ENCODE assay signal across 14 mouse cellular contexts in the genomic region with DNA sequence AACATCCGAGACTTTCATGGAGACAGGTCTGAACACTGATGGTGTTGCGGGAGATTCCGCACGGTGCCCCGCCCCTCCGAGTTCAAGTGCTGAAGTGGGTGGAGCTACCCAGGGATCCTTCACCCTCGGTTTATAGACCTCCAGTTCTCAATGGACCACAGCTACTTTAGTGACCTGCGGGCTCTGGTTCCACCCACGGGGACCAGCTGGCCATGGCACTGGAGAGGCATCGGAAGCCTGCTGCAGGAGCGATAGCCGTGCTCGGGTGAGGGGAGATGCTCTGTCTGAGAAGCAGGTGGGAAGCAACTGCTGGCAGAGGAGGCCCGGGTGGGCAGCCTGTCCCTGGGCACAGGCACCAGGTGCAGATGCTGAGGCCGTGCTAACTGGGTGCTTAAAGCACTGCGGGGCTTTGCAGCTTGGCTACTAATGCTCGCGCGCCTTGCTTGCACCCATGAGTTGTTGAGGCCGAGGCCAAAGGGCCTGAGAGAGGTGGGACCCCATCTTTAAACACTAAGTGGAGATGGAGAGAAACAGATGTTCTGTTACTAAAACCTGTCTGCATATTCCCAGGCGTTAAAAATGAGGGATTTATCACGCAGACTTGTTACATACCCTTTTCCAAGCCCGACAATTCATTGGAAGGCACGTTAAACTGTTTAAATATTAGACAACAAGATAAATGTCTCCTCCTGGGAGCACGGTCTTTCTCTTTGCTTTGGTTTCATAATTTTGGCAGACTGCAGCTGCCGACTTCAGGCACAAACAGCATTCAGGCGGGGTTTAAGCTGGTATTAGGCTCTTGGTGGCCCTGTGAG. TPM values are rescaled to one million over a fixed set of nuclear protein-coding genes. Genes with fewer than 3 reads are reported as not detected.
DNase-seq lines count a peak whose midpoint lies in the region; ATAC-seq and TF ChIP-seq lines count a peak whose summit lies in the region.
"Had no signal": no experiment of that assay in that cellular context is flagged by ENCODE, and none has a peak within 500 bp of the region (broad histone marks: within the 10 kb centered on the region; RNA-seq: fewer than 3 reads in every experiment).

No protein-coding gene starts in this region.

- H3K4me1 ChIP-seq in forebrain, embryonic 13.5 days, result no peaks in the 10 kb centered on the region
- no peaks in the 10 kb centered on the region for H3K4me1 ChIP-seq in forebrain, postnatal 0 days (ENCODE audit: insufficient read depth)
- H3K4me1 ChIP-seq in lung, postnatal 0 days (ENCODE audit: insufficient read depth, low read depth, low read length), result no peaks in the 10 kb centered on the region
- H3K4me1 ChIP-seq in embryonic facial prominence, embryonic 10.5 days, result peaks cover 28% of the 10 kb centered on the region
- no peaks in the 10 kb centered on the region for H3K4me1 ChIP-seq in midbrain, postnatal 0 days (ENCODE audit: insufficient read depth, low read length)

- H3K27me3 ChIP-seq in forebrain, embryonic 13.5 days, result 0 out of 2 replicates have a peak, but pooled peaks cover 3% of the 10 kb centered on the region
- H3K27me3 ChIP-seq in forebrain, postnatal 0 days (ENCODE audit: insufficient read depth, low read length), result no peaks in the 10 kb centered on the region
- H3K27me3 ChIP-seq in lung, postnatal 0 days (replicated peaks; ENCODE audit: insufficient read depth, low read length), result no peaks in the 10 kb centered on the region
- H3K27me3 ChIP-seq in embryonic facial prominence, embryonic 10.5 days (replicated peaks; ENCODE audit: low read depth, poor library complexity, severe bottlenecking), result no peaks in the 10 kb centered on the region; the same call in 1 of the 2 replicates
- H3K27me3 ChIP-seq in midbrain, postnatal 0 days (ENCODE audit: insufficient read depth, low read length), result no peaks in the 10 kb centered on the region

- H3K4me3 ChIP-seq in forebrain, embryonic 13.5 days, result no peak overlapping the region
- H3K4me3 ChIP-seq in forebrain, postnatal 0 days (ENCODE audit: low read depth, low read length), result no peak overlapping the region
- no peak overlapping the region for H3K4me3 ChIP-seq in lung, postnatal 0 days (ENCODE audit: low read depth, low read length)
- H3K4me3 ChIP-seq in embryonic facial prominence, embryonic 10.5 days, result no peak overlapping the region
- no peak overlapping the region for H3K4me3 ChIP-seq in midbrain, postnatal 0 days (ENCODE audit: low read depth, low read length)
- H3K4me3 ChIP-seq: erythroblast, embryonic 14.5 days had no signal

- H3K27ac ChIP-seq in forebrain, embryonic 13.5 days, result 0 out of 2 replicates have a peak overlapping the region, but pooled peaks have one; percentile 6
- no peak overlapping the region for H3K27ac ChIP-seq in forebrain, postnatal 0 days (ENCODE audit: low read depth, low read length)
- no peak overlapping the region for H3K27ac ChIP-seq in lung, postnatal 0 days (ENCODE audit: low read length)
- peak overlapping the region; percentile 63; the same call in 1 of the 2 replicates for H3K27ac ChIP-seq in embryonic facial prominence, embryonic 10.5 days (replicated peaks)
- H3K27ac ChIP-seq in midbrain, postnatal 0 days (ENCODE audit: low read depth, low read length), result no peak overlapping the region

- no peak for TF ChIP-seq CTCF in forebrain, postnatal 0 days (IDR thresholded peaks at IDR 0.05; ENCODE audit: low read depth)
- TF ChIP-seq CTCF in lung, postnatal 0 days (IDR thresholded peaks at IDR 0.05), result no peak
- TF ChIP-seq CTCF in midbrain, postnatal 0 days (IDR thresholded peaks at IDR 0.05), result no peak

- no peaks in the 10 kb centered on the region for H3K9me3 ChIP-seq in forebrain, embryonic 13.5 days (replicated peaks)
- H3K9me3 ChIP-seq in forebrain, postnatal 0 days (ENCODE audit: low read length), result no peaks in the 10 kb centered on the region
- no peaks in the 10 kb centered on the region for H3K9me3 ChIP-seq in lung, postnatal 0 days (ENCODE audit: low read length)
- H3K9me3 ChIP-seq in embryonic facial prominence, embryonic 10.5 days, result no peaks in the 10 kb centered on the region
- no peaks in the 10 kb centered on the region for H3K9me3 ChIP-seq in midbrain, postnatal 0 days (ENCODE audit: low read length)

- ATAC-seq in forebrain, embryonic 13.5 days, result no peak
- ATAC-seq in forebrain, postnatal 0 days, result no peak
- ATAC-seq in lung, postnatal 0 days, result no peak
- no peak for ATAC-seq in midbrain, postnatal 0 days (ENCODE audit: low FRiP score)

- intact Hi-C loops in heart, postnatal 10 days (cut with DNase I), result no loop called here

- DNase-seq in forebrain, postnatal 0 days, result no peak
- no peak for DNase-seq in lung, postnatal 0 days (ENCODE audit: low spot score)
- DNase-seq in lung, adult 18-20 months, result no peak
- no peak for DNase-seq in embryonic facial prominence, embryonic 10.5 days (ENCODE audit: low spot score)
- DNase-seq in midbrain, postnatal 0 days (ENCODE audit: low spot score), result peak; percentile 15
- no peak for DNase-seq in heart, postnatal 10 days
- DNase-seq in adrenal gland, postnatal 25 days, result no peak
- DNase-seq: gastrocnemius, postnatal 36 days; thymus, adult 2 months had no signal

- H3K9ac ChIP-seq in forebrain, embryonic 13.5 days, result no peak overlapping the region
- H3K9ac ChIP-seq in forebrain, postnatal 0 days, result no peak overlapping the region
- H3K9ac ChIP-seq in lung, postnatal 0 days (replicated peaks; ENCODE audit: low read depth), result no peak overlapping the region
- no peak overlapping the region for H3K9ac ChIP-seq in midbrain, postnatal 0 days (replicated peaks; ENCODE audit: low read length, poor library complexity, severe bottlenecking)

- H3K4me2 ChIP-seq in forebrain, embryonic 13.5 days, result 0 out of 2 replicates have a peak overlapping the region, but pooled peaks have one; percentile 4
- H3K4me2 ChIP-seq in forebrain, postnatal 0 days (ENCODE audit: low read depth), result no peak overlapping the region
- H3K4me2 ChIP-seq in lung, postnatal 0 days (replicated peaks; ENCODE audit: low read depth, low read length), result peak overlapping the region; percentile 8; the same call in 1 of the 2 replicates
- H3K4me2 ChIP-seq in midbrain, postnatal 0 days (ENCODE audit: low read depth, low read length, poor library complexity, severe bottlenecking), result no peak overlapping the region

- TF ChIP-seq EP300 in lung, postnatal 0 days (IDR thresholded peaks at IDR 0.05), result no peak

- H3K36me3 ChIP-seq in forebrain, embryonic 13.5 days (ENCODE audit: poor library complexity, severe bottlenecking), result no peaks in the 10 kb centered on the region
- H3K36me3 ChIP-seq in forebrain, postnatal 0 days (ENCODE audit: insufficient read depth), result no peaks in the 10 kb centered on the region
- no peaks in the 10 kb centered on the region for H3K36me3 ChIP-seq in lung, postnatal 0 days (ENCODE audit: insufficient read depth, low read length)
- H3K36me3 ChIP-seq in embryonic facial prominence, embryonic 10.5 days (replicated peaks), result no peaks in the 10 kb centered on the region
- H3K36me3 ChIP-seq in midbrain, postnatal 0 days (ENCODE audit: insufficient read depth, low read length), result no peaks in the 10 kb centered on the region

- WGBS in forebrain, embryonic 13.5 days, result 70% methylated on average over 27 of the region's 27 CpGs
- WGBS in forebrain, postnatal 0 days, result 68% methylated on average over 27 of the region's 27 CpGs
- WGBS in lung, postnatal 0 days, result 34% methylated on average over 27 of the region's 27 CpGs
- 68% methylated on average over 27 of the region's 27 CpGs for WGBS in embryonic facial prominence, embryonic 10.5 days
- WGBS in midbrain, postnatal 0 days, result 68% methylated on average over 27 of the region's 27 CpGs

RNA-seq across cellular contexts. Expression of gene Gm11541, which starts 2.7 kb away (rescaled TPM):
- polyA plus RNA-seq in forebrain, embryonic 13.5 days (2015; fragmentation: Nextera tagmentation; extraction: Ambion mirVana), result not detected in 2 replicates
- total RNA-seq in forebrain, postnatal 0 days (2014; rRNA removed), result not detected in 2 replicates
- polyA plus RNA-seq in forebrain, postnatal 0 days (2015; fragmentation: Nextera tagmentation; extraction: Ambion mirVana), result not detected in 2 replicates
- polyA plus RNA-seq in lung, postnatal 0 days (2015; fragmentation: Nextera tagmentation; extraction: Ambion mirVana), result 0.69 and 1.3 TPM in 2 replicates
- polyA plus RNA-seq in embryonic facial prominence, embryonic 10.5 days (2016; fragmentation: Nextera tagmentation; extraction: Ambion mirVana), result not detected in 2 replicates
- total RNA-seq in midbrain, postnatal 0 days (2014; rRNA removed), result 0.22 TPM in 1 of 2 replicates, not detected in the other
- polyA plus RNA-seq in midbrain, postnatal 0 days (2015; fragmentation: Nextera tagmentation; extraction: Ambion mirVana), result not detected in 2 replicates
- total RNA-seq in heart, postnatal 10 days (2021), result not detected
- total RNA-seq in adrenal gland, postnatal 25 days (2021), result not detected in 2 replicates
- total RNA-seq: gastrocnemius, postnatal 36 days; hematopoietic stem cell, adult 5-6 weeks; megakaryocyte-erythroid progenitor cell, adult 5-6 weeks had no signal
- polyA plus RNA-seq: C2C12; erythroblast, embryonic 14.5 days; thymus, adult 2 months had no signal

RNA-seq across cellular contexts. Expression of gene Xylt2, which starts 24.3 kb away (rescaled TPM):
- polyA plus RNA-seq in forebrain, embryonic 13.5 days (2015; fragmentation: Nextera tagmentation; extraction: Ambion mirVana), result 8.2 and 8.7 TPM in 2 replicates
- 24.0 and 34.0 TPM in 2 replicates for total RNA-seq in forebrain, postnatal 0 days (2014; rRNA removed)
- 9.1 and 10.9 TPM in 2 replicates for polyA plus RNA-seq in forebrain, postnatal 0 days (2015; fragmentation: Nextera tagmentation; extraction: Ambion mirVana)
- polyA plus RNA-seq in lung, postnatal 0 days (2015; fragmentation: Nextera tagmentation; extraction: Ambion mirVana), result 13.3 and 14.1 TPM in 2 replicates
- polyA plus RNA-seq in embryonic facial prominence, embryonic 10.5 days (2016; fragmentation: Nextera tagmentation; extraction: Ambion mirVana), result 15.1 and 16.3 TPM in 2 replicates
- total RNA-seq in midbrain, postnatal 0 days (2014; rRNA removed), result 38.4 and 45.8 TPM in 2 replicates
- polyA plus RNA-seq in midbrain, postnatal 0 days (2015; fragmentation: Nextera tagmentation; extraction: Ambion mirVana), result 10.2 and 12.5 TPM in 2 replicates
- total RNA-seq in heart, postnatal 10 days (2021), result 10 to 100 TPM; 17.1 to 18.6 TPM
- total RNA-seq in adrenal gland, postnatal 25 days (2021), result 16.0 and 22.1 TPM in 2 replicates

RNA-seq across cellular contexts. Expression of gene Cdc34b, which starts 40.0 kb away (rescaled TPM):
- not detected in 2 replicates for polyA plus RNA-seq in forebrain, embryonic 13.5 days (2015; fragmentation: Nextera tagmentation; extraction: Ambion mirVana)
- 0.23 TPM in 1 of 2 replicates, not detected in the other for total RNA-seq in forebrain, postnatal 0 days (2014; rRNA removed)
- polyA plus RNA-seq in forebrain, postnatal 0 days (2015; fragmentation: Nextera tagmentation; extraction: Ambion mirVana), result not detected in 2 replicates
- 0.17 and 0.38 TPM in 2 replicates for polyA plus RNA-seq in lung, postnatal 0 days (2015; fragmentation: Nextera tagmentation; extraction: Ambion mirVana)
- polyA plus RNA-seq in embryonic facial prominence, embryonic 10.5 days (2016; fragmentation: Nextera tagmentation; extraction: Ambion mirVana), result 0.29 and 0.40 TPM in 2 replicates
- 1.1 TPM in 1 of 2 replicates, not detected in the other for total RNA-seq in midbrain, postnatal 0 days (2014; rRNA removed)
- polyA plus RNA-seq in midbrain, postnatal 0 days (2015; fragmentation: Nextera tagmentation; extraction: Ambion mirVana), result 0.14 TPM in 1 of 2 replicates, not detected in the other
- 1 to 10 TPM; 1.1 to 1.4 TPM for total RNA-seq in heart, postnatal 10 days (2021)
- total RNA-seq in adrenal gland, postnatal 25 days (2021), result 0.55 TPM in 1 of 2 replicates, not detected in the other
- total RNA-seq: hematopoietic stem cell, adult 5-6 weeks; megakaryocyte-erythroid progenitor cell, adult 5-6 weeks had no signal
- polyA plus RNA-seq: thymus, adult 2 months had no signal

RNA-seq across cellular contexts. Expression of gene Eme1, which starts 47.8 kb away (rescaled TPM):
- polyA plus RNA-seq in forebrain, embryonic 13.5 days (2015; fragmentation: Nextera tagmentation; extraction: Ambion mirVana), result 26.6 and 31.7 TPM in 2 replicates
- total RNA-seq in forebrain, postnatal 0 days (2014; rRNA removed), result 2.4 and 2.5 TPM in 2 replicates
- 1.4 and 1.6 TPM in 2 replicates for polyA plus RNA-seq in forebrain, postnatal 0 days (2015; fragmentation: Nextera tagmentation; extraction: Ambion mirVana)
- polyA plus RNA-seq in lung, postnatal 0 days (2015; fragmentation: Nextera tagmentation; extraction: Ambion mirVana), result 0.87 and 1.0 TPM in 2 replicates
- 58.6 and 59.4 TPM in 2 replicates for polyA plus RNA-seq in embryonic facial prominence, embryonic 10.5 days (2016; fragmentation: Nextera tagmentation; extraction: Ambion mirVana)
- 0.28 and 0.49 TPM in 2 replicates for total RNA-seq in midbrain, postnatal 0 days (2014; rRNA removed)
- 0.75 and 0.82 TPM in 2 replicates for polyA plus RNA-seq in midbrain, postnatal 0 days (2015; fragmentation: Nextera tagmentation; extraction: Ambion mirVana)
- total RNA-seq in heart, postnatal 10 days (2021), result 1 to 10 TPM; 1.7 to 1.8 TPM
- 0.85 and 2.1 TPM in 2 replicates for total RNA-seq in adrenal gland, postnatal 25 days (2021)

RNA-seq across cellular contexts. Expression of gene Mrpl27, which starts 48.0 kb away (rescaled TPM):
- polyA plus RNA-seq in forebrain, embryonic 13.5 days (2015; fragmentation: Nextera tagmentation; extraction: Ambion mirVana), result 144 and 153 TPM in 2 replicates
- total RNA-seq in forebrain, postnatal 0 days (2014; rRNA removed), result 50.7 and 57.0 TPM in 2 replicates
- 126 and 149 TPM in 2 replicates for polyA plus RNA-seq in forebrain, postnatal 0 days (2015; fragmentation: Nextera tagmentation; extraction: Ambion mirVana)
- polyA plus RNA-seq in lung, postnatal 0 days (2015; fragmentation: Nextera tagmentation; extraction: Ambion mirVana), result 113 and 118 TPM in 2 replicates
- polyA plus RNA-seq in embryonic facial prominence, embryonic 10.5 days (2016; fragmentation: Nextera tagmentation; extraction: Ambion mirVana), result 141 and 153 TPM in 2 replicates
- total RNA-seq in midbrain, postnatal 0 days (2014; rRNA removed), result 42.5 and 49.5 TPM in 2 replicates
- 162 and 169 TPM in 2 replicates for polyA plus RNA-seq in midbrain, postnatal 0 days (2015; fragmentation: Nextera tagmentation; extraction: Ambion mirVana)
- 10 to 100 TPM; 76.6 to 77.1 TPM for total RNA-seq in heart, postnatal 10 days (2021)
- 74.4 and 84.2 TPM in 2 replicates for total RNA-seq in adrenal gland, postnatal 25 days (2021)

Comparison
In these comparisons a context has a peak if more than half of its experiments do, and no peak if none do; other contexts are left out.
1. H3K27ac ChIP-seq: peak in forebrain, embryonic 13.5 days (single experiment) and embryonic facial prominence, embryonic 10.5 days (single experiment); none in forebrain, postnatal 0 days (single experiment), lung, postnatal 0 days (single experiment) and midbrain, postnatal 0 days (single experiment).
2. H3K4me2 ChIP-seq: peak in forebrain, embryonic 13.5 days (single experiment) and lung, postnatal 0 days (single experiment); none in forebrain, postnatal 0 days (single experiment) and midbrain, postnatal 0 days (single experiment).